Mouse (Mus musculus) adrenal gland (tissue): ENCODE measurements around the gene Epm2a.
"Not testable (repeated sequence)": the region's sequence is repeated elsewhere in the genome, so short reads cannot be mapped to it uniquely, and the experiment has no call there.

Experiments used
- intact Hi-C: fragments of 180-260 bp; cut with DNase I; formaldehyde crosslinking; loops from one replicate; pipeline ENCODE4 v1.15.1; 2025
- long read RNA-seq, 2 experiments: library from polyadenylated mRNA; unstranded; transcript quantifications; one replicate each; pipeline ENCODE4 v2.0.0; 2020; ENCODE audit warnings: borderline replicate concordance in 1 of 2; ENCODE audit not compliant: insufficient replicate concordance in 1 of 2

Epm2a gene
- long read RNA-seq, experiment 1, result 0 reads
- long read RNA-seq, experiment 2, partial matches to known transcripts, result 0 of 3 reads
- long read RNA-seq, experiment 2, other reads (novel, unspliced or antisense), result 2 of 3 reads

- intact Hi-C loops, result loop anchor here (2.0 kb wide), 1 partner anchor 59 kb away; no protein-coding TSS in a partner anchor
Observed at GRCm38 (mm10) chr10:11343205-11344141, at the start of gene Epm2a. Gene Epm2a (plus strand): TSS chr10:11343404.

DNA sequence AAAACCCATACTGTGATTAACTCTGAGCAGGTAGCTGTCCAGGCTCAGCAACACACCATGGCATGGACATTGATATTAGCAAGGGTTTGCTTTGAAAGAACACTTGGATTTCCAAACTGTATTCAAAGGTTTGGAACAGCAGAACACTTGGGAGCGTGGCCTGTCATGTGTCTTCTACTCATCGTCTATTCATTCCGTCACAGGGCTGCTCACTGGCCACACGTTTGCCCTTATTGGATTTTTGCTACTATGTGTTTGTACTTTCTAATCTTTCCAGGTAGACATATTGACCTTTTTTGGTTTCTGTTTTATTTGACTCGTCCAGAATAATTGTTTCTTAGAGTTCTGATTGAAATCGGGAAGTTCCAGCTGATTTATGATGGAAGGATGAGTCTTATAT lies 44.8 kb upstream of the Epm2a start:
- intact Hi-C loops, result no loop called here

GRCm38 (mm10) chr10:11305365-11306053 lies 37.7 kb upstream of the Epm2a start:
- intact Hi-C loops, result no loop called here

- intact Hi-C loops, result no loop called here
Observed at GRCm38 (mm10) chr10:11306054-11306367, 37.2 kb upstream of the Epm2a start.

DNA sequence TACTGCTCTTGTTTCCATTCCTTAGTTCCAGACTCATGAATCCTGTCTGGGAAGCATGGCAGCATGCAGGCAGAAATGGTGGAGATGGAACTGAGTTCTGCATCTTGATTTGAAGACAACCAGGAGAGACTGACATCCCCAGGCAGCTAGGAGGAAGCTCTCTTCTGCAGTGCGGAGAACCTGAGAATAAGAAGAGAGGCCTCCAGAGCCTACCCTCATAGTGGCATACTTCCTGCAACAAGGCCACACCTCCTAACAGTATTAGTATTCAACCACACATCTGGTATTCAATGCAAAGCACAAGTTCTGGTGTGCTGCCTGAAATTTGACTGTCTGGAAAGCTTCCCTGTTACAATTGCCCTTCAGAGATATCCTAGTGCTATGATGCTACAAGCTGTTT lies 33.3 kb upstream of the Epm2a start:
- intact Hi-C loops, result no loop called here

GRCm38 (mm10) chr10:11310481-11310880 lies 32.7 kb upstream of the Epm2a start:
- intact Hi-C loops, result no loop called here

DNA sequence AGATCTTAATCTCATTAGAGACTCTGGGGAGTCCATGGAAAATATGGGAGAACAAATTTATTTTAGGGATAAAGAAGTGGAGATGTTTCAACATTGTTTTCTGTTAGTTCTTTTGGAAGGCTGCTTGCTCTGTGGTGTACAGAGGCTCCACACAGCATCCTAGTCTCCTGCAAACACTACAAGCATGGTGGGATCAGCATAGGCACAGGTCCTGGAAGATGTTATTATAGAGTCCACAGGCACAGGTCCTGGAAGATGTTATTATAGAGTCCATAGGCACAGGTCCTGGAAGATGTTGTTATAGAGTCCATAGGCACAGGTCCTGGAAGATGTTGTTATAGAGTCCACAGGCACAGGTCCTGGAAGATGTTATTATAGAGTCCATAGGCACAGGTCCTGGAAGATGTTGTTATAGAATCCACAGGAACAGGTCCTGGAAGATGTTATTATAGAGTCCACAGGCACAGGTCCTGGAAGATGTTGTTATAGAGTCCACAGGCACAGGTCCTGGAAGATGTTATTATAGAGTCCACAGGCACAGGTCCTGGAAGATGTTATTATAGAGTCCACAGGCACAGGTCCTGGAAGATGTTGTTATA lies 25.2 kb upstream of the Epm2a start:
- intact Hi-C loops, result not testable (repeated sequence)

GRCm38 (mm10) chr10:11319446-11319970 lies 23.7 kb upstream of the Epm2a start:
- intact Hi-C loops, result no loop called here

GRCm38 (mm10) chr10:11322316-11322715 lies 20.9 kb upstream of the Epm2a start:
- intact Hi-C loops, result no loop called here

DNA sequence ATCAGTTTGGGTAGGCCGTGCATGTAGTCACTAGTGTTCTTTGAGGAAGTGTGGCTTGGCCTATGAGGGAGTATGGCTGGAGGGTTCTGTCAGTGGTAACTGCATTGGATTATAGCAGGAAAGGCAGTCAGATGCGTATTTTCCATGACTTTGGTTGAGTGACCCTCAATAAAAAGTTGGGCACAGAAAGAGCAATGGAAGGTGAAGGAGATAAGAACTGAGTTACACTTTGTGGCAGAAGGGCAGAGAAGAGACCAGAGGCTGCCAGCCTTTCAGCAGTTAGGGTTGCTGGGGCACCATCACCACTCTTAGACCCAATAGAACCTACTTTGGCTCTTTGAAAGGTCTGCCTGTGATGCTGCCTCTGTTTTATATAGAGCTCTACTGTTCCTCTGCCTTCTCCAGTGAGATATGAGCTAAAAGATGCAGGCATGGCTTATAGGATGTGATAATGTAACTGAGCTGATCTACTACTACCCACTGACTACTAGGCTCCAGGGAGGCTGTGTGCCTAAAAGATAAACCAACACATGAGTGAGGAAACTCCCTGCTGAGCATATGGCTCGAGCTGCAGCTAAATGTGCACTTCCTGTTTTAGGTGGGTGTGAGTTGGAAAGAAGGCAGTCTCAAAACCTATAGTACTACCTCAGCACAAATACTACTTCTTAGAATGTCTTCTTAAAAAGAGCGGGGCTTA lies 19.9 kb upstream of the Epm2a start:
- intact Hi-C loops, result no loop called here

DNA sequence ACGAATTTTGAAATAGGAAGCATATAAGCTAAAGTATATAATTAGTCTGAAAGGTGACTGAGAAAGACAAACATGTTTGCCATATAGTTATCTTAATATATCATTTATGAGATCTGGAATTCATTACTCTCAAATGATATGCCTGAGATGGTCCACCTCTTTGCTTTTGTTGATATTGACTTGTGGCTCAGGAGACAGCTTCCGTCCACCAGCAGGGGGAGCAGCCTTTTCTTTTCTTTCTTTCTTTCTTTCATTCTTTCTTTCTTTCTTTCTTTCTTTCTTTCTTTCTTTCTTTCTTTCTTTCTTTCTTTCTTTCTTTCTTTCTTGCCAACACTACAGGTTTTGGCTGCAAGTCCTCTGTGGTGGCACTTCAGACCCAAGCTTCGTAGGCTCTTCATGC lies 16.7 kb upstream of the Epm2a start:
- intact Hi-C loops, result no loop called here

DNA sequence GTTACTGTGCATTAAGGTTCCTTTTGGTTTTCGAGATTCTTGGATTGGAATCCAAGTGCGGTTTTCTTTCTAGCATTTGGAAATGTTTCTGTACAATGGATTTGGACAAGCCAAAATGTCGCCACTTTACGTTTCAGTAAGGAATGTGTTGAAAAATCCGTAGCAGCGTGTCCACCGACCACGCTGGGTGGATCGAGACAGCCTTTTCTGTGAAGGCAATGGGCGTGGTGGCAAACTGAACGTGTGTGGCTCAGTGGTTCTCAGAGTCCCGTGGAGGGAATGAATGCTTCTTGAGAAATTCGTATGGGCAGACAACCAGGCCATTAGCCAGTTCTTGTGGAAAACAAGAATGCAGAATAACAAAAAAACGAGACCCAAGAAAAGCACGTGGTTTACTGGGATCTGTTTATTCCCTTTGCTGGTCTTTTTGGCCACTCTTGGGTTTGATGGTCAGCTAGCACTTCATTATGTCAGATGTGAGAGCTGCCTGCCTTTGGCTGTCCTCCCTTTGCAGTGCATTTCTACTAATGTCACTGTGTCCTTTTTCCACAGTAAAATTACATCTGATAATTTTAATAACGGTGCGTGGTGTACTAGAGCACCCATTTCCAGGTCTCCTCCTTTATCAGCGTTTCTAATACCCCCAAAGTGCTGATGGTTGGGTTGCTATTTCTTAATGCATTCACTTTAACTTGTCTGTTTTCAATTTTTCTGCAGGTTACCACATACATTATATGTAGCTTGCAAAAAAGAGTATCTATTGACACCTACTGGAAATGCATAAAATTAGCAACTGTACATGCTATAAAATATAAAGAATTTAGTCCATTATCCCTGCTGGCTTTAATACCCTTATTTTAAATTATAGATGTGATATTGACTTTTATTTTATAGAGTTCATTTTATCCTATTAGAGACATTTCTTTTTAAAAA lies 1.6 kb downstream of the Epm2a start:
- intact Hi-C loops, result no loop called here

DNA sequence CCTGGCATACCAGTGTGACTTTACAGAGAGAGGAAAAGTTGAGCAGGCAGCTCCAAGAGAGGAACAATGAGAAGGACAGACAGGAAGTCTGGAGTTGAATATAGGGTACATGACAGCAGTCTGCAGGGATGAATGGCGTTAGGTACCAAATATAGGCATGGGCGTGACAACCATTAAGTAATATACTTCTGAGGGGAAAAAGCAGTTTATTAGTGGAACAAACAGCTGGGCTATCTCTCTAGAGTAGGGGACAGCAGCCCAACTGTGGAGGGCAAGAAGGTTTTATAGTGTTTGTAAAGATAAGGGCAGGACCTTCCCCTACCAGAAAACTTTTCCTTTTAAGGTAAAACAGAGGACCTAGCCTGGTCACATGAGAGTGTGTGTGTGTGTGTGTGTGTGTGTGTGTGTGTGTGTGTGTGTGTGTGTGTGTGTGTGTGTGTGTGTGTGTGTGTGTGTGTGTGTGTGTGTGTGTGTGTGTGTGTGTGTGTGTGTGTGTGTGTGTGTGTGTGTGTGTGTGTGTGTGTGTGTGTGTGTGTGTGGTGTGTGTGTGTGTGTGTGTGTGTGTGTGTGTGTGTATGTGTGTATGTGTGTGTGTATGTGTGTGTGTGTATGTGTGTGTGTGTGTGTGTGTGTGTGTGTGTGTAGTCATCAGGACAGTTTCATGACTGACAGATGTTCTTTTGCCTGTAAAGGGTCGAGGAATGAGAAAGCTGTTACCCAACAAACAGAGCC lies 7.2 kb downstream of the Epm2a start:
- intact Hi-C loops, result not testable (repeated sequence)

GRCm38 (mm10) chr10:11354609-11355008 lies 11.4 kb downstream of the Epm2a start:
- intact Hi-C loops, result no loop called here

DNA sequence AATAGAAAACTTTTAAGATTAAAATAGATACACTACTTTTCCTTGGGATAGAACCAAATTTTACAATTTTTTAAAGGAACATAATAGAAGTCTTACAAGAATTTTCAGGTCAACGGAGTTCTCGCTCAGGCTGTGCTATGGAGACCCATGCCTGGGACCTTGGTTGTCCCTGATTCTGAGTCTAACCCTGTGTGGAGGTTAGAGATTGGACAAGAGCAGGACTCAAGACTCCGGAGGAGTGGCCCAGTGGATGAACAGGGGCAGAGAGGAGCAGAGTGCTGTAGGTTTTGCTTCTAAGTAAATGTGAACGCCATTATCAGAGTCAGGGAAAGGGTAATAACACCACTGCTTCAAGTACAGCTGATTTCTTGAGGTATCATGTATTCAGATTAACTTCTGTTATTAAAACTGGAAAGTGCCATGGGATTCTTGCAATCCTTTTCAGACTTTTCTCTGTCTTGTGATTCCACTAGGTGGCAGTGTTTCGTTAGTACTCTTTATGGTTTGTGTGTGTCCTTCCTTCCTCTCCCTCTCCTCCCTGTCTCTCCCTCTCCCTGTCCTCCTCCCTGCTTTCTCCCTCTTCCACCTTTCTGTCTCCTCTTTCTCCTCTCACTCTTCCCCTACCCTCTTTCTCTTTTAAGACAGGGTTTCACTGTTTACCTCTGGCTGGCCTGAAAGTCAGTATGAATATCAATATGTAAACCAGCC lies 18.9 kb downstream of the Epm2a start:
- intact Hi-C loops, result no loop called here

GRCm38 (mm10) chr10:11362896-11363487 lies 19.8 kb downstream of the Epm2a start:
- intact Hi-C loops, result no loop called here

DNA sequence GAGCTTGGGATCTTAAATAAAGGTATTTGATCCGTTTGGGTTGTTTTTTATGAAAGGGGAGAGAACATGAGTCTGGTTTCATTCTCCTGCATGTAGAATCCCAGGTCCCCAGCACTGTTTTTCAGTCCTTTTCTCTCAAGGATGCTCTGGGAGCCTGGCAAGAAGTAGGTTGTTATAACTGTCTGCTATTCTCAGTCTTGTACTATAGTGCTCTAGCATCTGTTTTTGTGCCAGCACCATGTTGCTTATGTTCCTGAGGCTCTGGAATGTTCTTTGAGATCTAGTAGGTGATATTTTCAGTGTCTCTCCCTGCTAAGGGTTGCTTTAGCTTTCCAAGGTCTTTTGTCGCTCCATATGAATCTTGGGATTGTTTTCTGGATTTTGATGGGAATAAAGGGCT lies 38.1 kb downstream of the Epm2a start:
- intact Hi-C loops, result no loop called here

DNA sequence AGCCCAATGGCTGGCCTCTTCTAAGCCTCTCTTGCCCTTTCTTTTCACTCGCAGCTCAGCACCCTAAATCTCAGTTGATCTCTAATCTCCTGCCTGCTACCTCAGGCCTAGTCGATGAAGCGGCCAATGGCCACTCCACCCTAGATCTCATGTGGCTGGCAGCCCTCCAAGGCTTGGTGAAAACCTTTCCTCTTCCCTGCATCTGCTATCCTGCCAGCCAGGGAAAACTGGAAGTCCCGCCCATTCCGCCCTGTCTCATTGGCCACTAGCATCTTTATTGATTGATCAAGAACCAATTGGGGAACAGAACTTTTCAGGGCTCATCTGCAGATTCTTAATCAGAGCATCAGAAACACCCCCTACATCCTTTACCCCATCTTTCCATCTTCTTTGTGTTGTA lies 67.7 kb downstream of the Epm2a start:
- intact Hi-C loops, result no loop called here
